Mouse (Mus musculus): ENCODE data around the gene Pou4f1. TPM values are rescaled to one million over a fixed set of nuclear protein-coding genes. Genes with fewer than 3 reads are reported as not detected.
"Not testable (repeated sequence)": the region's sequence is repeated elsewhere in the genome, so short reads cannot be mapped to it uniquely, and the experiment has no call there.

The Pou4f1 gene
- polyA plus RNA-seq (2014; fragmentation: Nextera tagmentation; extraction: Ambion mirVana) = 0.04 and 0.07 TPM in 2 replicates

DNA sequence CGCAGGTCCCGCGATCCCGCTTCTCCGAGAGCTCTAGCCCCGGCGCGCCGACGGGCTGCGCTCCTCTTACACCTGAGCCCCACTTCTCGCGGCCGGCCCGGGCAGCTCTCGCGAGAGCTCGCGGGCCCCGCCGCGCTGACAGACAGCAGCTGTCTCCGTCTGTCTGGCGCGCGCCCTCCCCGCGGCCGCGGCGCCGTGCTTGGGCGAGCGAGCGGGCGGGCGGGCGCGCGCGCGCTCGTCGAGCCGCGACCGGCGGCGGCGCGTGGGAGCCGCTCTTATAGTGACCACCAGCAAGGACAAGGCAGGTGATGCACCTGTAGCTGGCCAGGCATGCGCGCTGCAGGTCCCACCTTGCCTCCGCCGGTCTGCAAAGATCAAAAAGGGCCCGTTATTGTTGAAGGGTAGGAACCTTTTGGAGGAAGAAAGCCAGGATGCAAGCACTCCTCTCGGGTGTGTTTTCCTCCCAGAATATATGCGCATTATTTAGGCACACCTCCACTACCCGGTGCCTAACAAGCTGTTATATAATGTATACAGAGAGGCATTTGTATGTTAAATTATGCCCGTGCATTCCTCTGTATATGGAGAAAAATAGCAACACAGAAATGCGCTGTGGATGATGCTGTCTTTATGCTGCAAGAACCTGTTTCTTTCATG, at the start of gene Pou4f1:
Pou4f1 (minus strand) TSS at position 34 of the 657 bp plus-strand sequence.
- Histone ChIP-seq H3K4me2 (peak within 1 kb of the TSS; percentile 89), H3K9ac (ENCODE audit: low read depth, low read length) (peak within 1 kb of the TSS; percentile 34; the same call in 1 of the 2 replicates), H3K9me3 (replicated peaks; ENCODE audit: control insufficient read depth, low read length) (no peaks in the 10 kb centered on the region), H3K4me1 (ENCODE audit: control insufficient read depth, insufficient read depth, low read length) (no peaks in the 10 kb centered on the region; the same call in 1 of the 2 replicates), H3K36me3 (ENCODE audit: control insufficient read depth, insufficient read depth, low read length) (no peaks in the 10 kb centered on the region), H3K27ac (ENCODE audit: low read depth, low read length) (no peak within 1 kb of the TSS), H3K4me3 (ENCODE audit: low read depth, low read length) (peak within 1 kb of the TSS; percentile 55), H3K27me3 (ENCODE audit: control insufficient read depth, insufficient read depth, low read length) (peaks cover 94% of the 10 kb centered on the region)
- under 1% methylated on average over 57 of the region's 62 CpGs for WGBS (ENCODE audit: insufficient replicate concordance)
- ATAC-seq (replicated peaks; ENCODE audit: insufficient number of reproducible peaks, low FRiP score, low TSS enrichment) = peak; percentile 80

DNA sequence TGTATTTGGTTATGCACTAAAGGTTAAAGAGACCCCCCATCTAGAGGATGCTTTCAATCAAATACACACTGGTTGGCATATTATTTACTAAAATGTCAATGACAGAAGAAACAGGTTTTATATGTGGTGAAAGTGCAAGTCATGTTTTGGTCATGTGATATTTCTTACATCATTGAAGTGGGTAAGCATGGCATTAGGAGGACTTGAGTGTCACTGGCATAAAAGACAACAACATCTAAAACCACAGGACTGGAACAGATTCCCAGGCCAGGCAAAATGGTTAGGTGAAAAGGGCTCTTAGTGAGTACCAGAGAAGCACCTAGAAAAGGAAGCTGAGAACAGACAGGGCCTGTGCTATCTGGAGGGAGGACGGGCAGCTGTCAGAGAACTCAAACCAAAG, 43.9 kb upstream of the Pou4f1 start:
- H3K4me3 ChIP-seq (ENCODE audit: low read depth, low read length) = no peak overlapping the region
- no peaks in the 10 kb centered on the region for H3K9me3 ChIP-seq (replicated peaks; ENCODE audit: control insufficient read depth, low read length)
- no peaks in the 10 kb centered on the region for H3K36me3 ChIP-seq (ENCODE audit: control insufficient read depth, insufficient read depth, low read length)
- H3K4me1 ChIP-seq (ENCODE audit: control insufficient read depth, insufficient read depth, low read length) = no peaks in the 10 kb centered on the region
- no peak overlapping the region for H3K27ac ChIP-seq (ENCODE audit: low read depth, low read length)
- H3K27me3 ChIP-seq (ENCODE audit: control insufficient read depth, insufficient read depth, low read length) = no peaks in the 10 kb centered on the region
- no peak for ATAC-seq (replicated peaks; ENCODE audit: insufficient number of reproducible peaks, low FRiP score, low TSS enrichment)
- H3K4me2 ChIP-seq = no peak overlapping the region
- no peak overlapping the region for H3K9ac ChIP-seq (ENCODE audit: low read depth, low read length)
- WGBS (ENCODE audit: insufficient replicate concordance) = 70% methylated on average over 1 of the region's 1 CpGs

DNA sequence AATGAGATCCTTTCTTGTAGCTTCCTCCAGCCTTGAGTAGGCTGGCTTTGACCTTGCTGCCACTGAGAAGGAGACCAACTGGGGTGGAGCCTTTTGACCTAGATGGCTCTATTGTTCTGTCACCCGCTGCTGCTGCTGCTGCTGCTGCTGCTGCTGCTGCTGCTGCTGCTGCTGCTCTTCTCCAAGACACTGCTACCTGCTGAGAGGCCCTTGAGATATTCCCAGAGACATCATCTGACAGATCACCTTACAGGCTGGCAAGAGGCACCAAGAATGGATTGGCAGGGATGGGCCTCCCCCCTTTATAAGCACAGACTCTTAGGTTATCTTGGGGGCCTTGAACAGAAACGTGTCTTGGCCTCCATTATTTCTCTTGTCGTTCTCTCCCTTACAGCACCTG, 35.0 kb upstream of the Pou4f1 start:
- peaks cover 12% of the 10 kb centered on the region; the same call in 1 of the 2 replicates for H3K36me3 ChIP-seq (ENCODE audit: control insufficient read depth, insufficient read depth, low read length)

DNA sequence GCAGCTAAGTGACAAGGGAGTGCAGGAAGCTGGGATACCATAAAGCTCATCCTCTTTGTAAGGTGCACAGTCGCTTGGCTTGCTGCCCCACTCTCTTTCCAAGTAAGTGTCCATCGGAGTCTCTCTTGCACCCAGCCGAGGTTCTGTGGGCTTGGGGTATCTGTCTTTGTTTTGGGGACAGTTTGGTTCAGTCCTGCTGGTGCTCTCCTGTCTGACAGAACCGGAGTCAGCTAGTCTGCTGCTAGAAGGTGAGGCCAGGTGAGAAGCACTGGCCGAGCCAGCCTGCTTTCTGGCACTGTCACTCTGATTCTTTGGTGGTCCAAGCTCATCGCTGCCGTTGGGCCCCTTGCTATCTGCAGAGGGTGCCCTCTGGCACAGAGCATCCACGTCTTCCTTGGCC, 12.0 kb upstream of the Pou4f1 start:
- H3K27me3 ChIP-seq (ENCODE audit: control insufficient read depth, insufficient read depth, low read length) = peaks cover 13% of the 10 kb centered on the region
- no peak overlapping the region for H3K4me3 ChIP-seq (ENCODE audit: low read depth, low read length)
- 87% methylated on average over 8 of the region's 8 CpGs for WGBS (ENCODE audit: insufficient replicate concordance)
- H3K4me2 ChIP-seq = no peak overlapping the region
- no peaks in the 10 kb centered on the region for H3K4me1 ChIP-seq (ENCODE audit: control insufficient read depth, insufficient read depth, low read length)
- H3K9ac ChIP-seq (ENCODE audit: low read depth, low read length) = no peak overlapping the region
- no peak overlapping the region for H3K27ac ChIP-seq (ENCODE audit: low read depth, low read length)
- H3K36me3 ChIP-seq (ENCODE audit: control insufficient read depth, insufficient read depth, low read length) = peaks cover under 1% of the 10 kb centered on the region; the same call in 1 of the 2 replicates
- no peak for ATAC-seq (replicated peaks; ENCODE audit: insufficient number of reproducible peaks, low FRiP score, low TSS enrichment)
- no peaks in the 10 kb centered on the region for H3K9me3 ChIP-seq (replicated peaks; ENCODE audit: control insufficient read depth, low read length)

More for the DNA sequence above, 35.0 kb upstream of the Pou4f1 start:
- ATAC-seq (replicated peaks; ENCODE audit: insufficient number of reproducible peaks, low FRiP score, low TSS enrichment); H3K4me1 ChIP-seq (ENCODE audit: control insufficient read depth, insufficient read depth, low read length); H3K4me3 ChIP-seq (ENCODE audit: low read depth, low read length); H3K4me2 ChIP-seq; H3K27ac ChIP-seq (ENCODE audit: low read depth, low read length); H3K27me3 ChIP-seq (ENCODE audit: control insufficient read depth, insufficient read depth, low read length); H3K9ac ChIP-seq (ENCODE audit: low read depth, low read length); H3K9me3 ChIP-seq (replicated peaks; ENCODE audit: control insufficient read depth, low read length): not testable (repeated sequence)
- 66% methylated on average over 3 of the region's 3 CpGs for WGBS (ENCODE audit: insufficient replicate concordance)

DNA sequence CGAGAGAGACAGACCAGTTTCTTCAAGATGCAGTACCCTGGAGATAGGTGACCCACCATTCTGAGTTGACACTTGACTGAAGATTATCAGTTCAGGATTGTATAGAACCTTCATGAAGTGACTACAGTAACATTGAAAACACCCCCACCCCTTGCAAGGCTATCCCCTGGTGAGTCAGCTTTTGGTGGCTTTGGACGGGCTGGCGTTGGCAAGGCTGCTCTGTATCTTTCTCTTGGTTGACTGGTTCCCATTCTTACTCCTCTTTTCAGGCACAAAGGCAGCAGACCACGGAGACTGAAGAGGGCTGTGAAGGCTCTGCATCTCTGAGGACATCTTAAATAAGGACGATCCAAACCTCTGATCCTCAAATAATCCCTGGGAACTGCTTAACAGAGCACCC, 10.8 kb upstream of the Pou4f1 start:
- Histone ChIP-seq H3K4me3 (ENCODE audit: low read depth, low read length) (no peak overlapping the region), H3K4me1 (ENCODE audit: control insufficient read depth, insufficient read depth, low read length) (peaks cover 4% of the 10 kb centered on the region; the same call in 1 of the 2 replicates), H3K9ac (ENCODE audit: low read depth, low read length) (no peak overlapping the region), H3K9me3 (replicated peaks; ENCODE audit: control insufficient read depth, low read length) (no peaks in the 10 kb centered on the region), H3K27me3 (ENCODE audit: control insufficient read depth, insufficient read depth, low read length) (peaks cover 24% of the 10 kb centered on the region), H3K4me2 (no peak overlapping the region), H3K27ac (ENCODE audit: low read depth, low read length) (no peak overlapping the region), H3K36me3 (ENCODE audit: control insufficient read depth, insufficient read depth, low read length) (no peaks in the 10 kb centered on the region; the same call in 1 of the 2 replicates)
- ATAC-seq (replicated peaks; ENCODE audit: insufficient number of reproducible peaks, low FRiP score, low TSS enrichment) = no peak
- 89% methylated on average over 5 of the region's 5 CpGs for WGBS (ENCODE audit: insufficient replicate concordance)

DNA sequence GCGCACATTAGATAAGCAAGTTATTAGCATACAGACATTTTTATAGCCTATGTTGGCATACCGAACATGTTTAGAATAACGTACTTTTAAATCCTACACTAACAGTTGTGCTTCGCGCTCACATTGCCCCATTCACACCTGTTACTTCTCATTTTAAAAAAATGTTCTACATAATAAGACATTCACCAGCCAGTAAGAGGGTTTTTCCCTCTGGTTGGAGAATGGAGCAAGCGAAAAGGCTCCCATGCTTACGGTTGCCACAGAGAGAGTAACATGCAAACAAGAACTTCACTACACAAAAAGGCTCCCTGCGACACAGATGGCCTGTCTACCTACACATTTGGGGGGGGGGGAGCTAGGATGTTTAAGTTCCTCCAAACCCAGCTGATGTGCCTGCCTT, 9.8 kb upstream of the Pou4f1 start:
- Histone ChIP-seq H3K27me3 (ENCODE audit: control insufficient read depth, insufficient read depth, low read length) (peaks cover 31% of the 10 kb centered on the region), H3K4me3 (ENCODE audit: low read depth, low read length) (no peak overlapping the region), H3K4me2 (no peak overlapping the region), H3K9me3 (replicated peaks; ENCODE audit: control insufficient read depth, low read length) (no peaks in the 10 kb centered on the region), H3K9ac (ENCODE audit: low read depth, low read length) (no peak overlapping the region), H3K36me3 (ENCODE audit: control insufficient read depth, insufficient read depth, low read length) (no peaks in the 10 kb centered on the region; the same call in 1 of the 2 replicates), H3K4me1 (ENCODE audit: control insufficient read depth, insufficient read depth, low read length) (peaks cover 4% of the 10 kb centered on the region), H3K27ac (ENCODE audit: low read depth, low read length) (no peak overlapping the region)
- WGBS (ENCODE audit: insufficient replicate concordance) = 95% methylated on average over 8 of the region's 8 CpGs
- no peak for ATAC-seq (replicated peaks; ENCODE audit: insufficient number of reproducible peaks, low FRiP score, low TSS enrichment)

DNA sequence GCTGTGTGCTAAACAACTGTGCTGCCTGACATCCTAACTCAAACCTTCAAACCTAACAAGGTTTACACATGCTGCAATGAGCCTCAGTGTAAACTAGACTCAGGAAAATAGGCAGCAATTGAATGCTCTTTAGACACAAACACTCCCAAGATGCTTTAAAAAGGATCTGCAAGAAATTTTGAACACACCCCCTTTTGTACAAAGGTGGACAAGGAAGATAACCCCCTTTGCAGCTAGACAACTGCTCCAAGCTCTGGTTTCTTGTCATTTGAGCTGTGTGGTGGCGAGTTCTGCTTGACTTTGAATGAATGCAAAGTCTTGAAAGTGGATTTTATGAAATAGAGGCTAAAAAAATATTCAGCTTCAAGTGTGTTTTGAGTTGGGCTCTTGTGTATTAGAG, 7.6 kb upstream of the Pou4f1 start:
- Histone ChIP-seq H3K36me3 (ENCODE audit: control insufficient read depth, insufficient read depth, low read length) (no peaks in the 10 kb centered on the region; the same call in 1 of the 2 replicates), H3K9me3 (replicated peaks; ENCODE audit: control insufficient read depth, low read length) (no peaks in the 10 kb centered on the region), H3K4me3 (ENCODE audit: low read depth, low read length) (no peak overlapping the region), H3K4me1 (ENCODE audit: control insufficient read depth, insufficient read depth, low read length) (peaks cover 4% of the 10 kb centered on the region), H3K9ac (ENCODE audit: low read depth, low read length) (no peak overlapping the region), H3K27ac (ENCODE audit: low read depth, low read length) (no peak overlapping the region), H3K4me2 (no peak overlapping the region), H3K27me3 (ENCODE audit: control insufficient read depth, insufficient read depth, low read length) (peaks cover 51% of the 10 kb centered on the region)
- ATAC-seq (replicated peaks; ENCODE audit: insufficient number of reproducible peaks, low FRiP score, low TSS enrichment) = no peak
- WGBS (ENCODE audit: insufficient replicate concordance) = 79% methylated on average over 1 of the region's 1 CpGs

DNA sequence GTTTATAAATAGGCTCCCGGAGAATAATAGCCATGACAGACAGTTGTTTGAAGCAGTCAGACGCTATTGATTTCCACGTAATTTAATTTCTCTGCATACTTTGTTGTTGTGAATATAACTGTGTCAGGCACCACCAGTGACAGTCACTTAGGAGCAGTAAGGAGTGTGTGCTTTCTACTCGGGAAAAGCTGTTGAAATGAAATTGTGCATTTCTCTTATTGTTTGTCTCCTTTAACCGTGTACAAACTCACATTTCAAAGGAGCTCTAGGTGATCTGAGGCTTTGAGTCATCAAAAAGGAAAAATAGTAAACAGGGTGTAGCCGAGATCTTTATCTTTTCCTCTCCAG, 798 bp upstream of the Pou4f1 start:
- no peaks in the 10 kb centered on the region; the same call in 1 of the 2 replicates for H3K4me1 ChIP-seq (ENCODE audit: control insufficient read depth, insufficient read depth, low read length)
- H3K36me3 ChIP-seq (ENCODE audit: control insufficient read depth, insufficient read depth, low read length) = no peaks in the 10 kb centered on the region
- no peak overlapping the region for H3K4me3 ChIP-seq (ENCODE audit: low read depth, low read length)
- H3K27me3 ChIP-seq (ENCODE audit: control insufficient read depth, insufficient read depth, low read length) = peaks cover 91% of the 10 kb centered on the region
- WGBS (ENCODE audit: insufficient replicate concordance) = 12% methylated on average over 6 of the region's 6 CpGs
- ATAC-seq (replicated peaks; ENCODE audit: insufficient number of reproducible peaks, low FRiP score, low TSS enrichment) = no peak
- no peak overlapping the region for H3K9ac ChIP-seq (ENCODE audit: low read depth, low read length)
- no peaks in the 10 kb centered on the region for H3K9me3 ChIP-seq (replicated peaks; ENCODE audit: control insufficient read depth, low read length)
- H3K4me2 ChIP-seq = peak overlapping the region; percentile 89; the same call in 1 of the 2 replicates
- H3K27ac ChIP-seq (ENCODE audit: low read depth, low read length) = no peak overlapping the region

All from heart, embryonic 11.5 days (tissue).